Mouse (Mus musculus): ENCODE measurements around the gene Ptprj.

Ptprj gene

DNA sequence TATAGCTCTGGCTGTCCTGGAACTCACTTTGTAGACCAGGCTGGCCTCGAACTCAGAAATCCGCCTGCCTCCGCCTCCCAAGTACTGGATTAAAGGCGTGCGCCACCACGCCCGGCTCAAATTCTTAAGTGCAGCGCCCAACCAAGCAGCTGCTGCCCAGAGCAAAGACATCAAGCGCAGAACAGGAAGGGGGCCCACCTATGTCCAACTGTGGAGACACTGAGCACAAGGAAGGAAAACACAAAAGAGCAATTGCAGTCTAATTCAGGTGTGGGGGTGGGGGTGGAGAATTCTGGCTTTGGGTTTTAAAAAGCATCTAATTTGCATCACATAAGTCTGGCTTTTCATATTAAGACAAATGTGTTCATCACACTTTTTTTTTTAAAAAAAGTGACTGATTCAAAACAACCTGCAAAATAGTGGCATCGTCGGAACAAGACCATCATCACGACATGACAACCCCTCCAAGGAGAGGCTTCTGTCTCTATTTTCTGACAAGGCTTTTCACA lies 20.7 kb downstream of the Ptprj start:
- DNase-seq (ENCODE audit: low spot score in 2 of 2): no peak

DNA sequence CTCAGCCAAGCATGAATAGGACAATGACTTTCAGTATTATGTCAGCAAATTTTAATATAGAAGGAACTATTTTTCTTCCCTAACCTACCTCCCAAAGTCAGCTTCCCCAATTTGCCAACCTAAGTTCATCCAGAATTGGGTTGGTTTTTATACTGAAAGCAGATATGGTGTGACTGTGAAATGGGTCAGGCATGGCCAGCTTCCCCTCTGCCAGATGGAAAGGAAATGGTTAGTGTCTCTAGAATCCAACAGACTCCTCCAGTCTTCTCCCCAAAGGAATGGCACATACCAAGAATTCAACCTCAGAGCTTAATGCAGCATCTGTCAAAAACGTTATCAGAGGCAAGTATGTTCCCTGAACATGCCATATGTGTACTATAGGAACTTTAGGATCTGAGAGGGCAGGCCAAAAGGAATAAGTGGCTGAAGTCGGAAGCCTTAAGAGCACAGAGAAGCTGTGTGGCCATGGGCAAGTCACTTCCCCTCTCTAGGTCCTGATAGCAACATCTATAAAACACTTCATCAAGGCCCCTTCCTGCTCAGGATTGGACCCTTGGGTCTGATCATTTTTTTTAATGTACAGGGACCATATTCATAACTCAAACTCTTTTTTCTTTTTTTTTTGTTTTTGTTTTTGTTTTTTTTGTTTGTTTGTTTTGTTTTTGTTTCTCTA lies 21.3 kb downstream of the Ptprj start:
- DNase-seq (ENCODE audit: low spot score in 2 of 2): no peak

- DNase-seq (ENCODE audit: low spot score in 2 of 2): no peak
Measured at GRCm38 (mm10) chr2:90558361-90558760, 22.1 kb downstream of the Ptprj start.

- no peak for DNase-seq (ENCODE audit: low spot score in 2 of 2)
Measured at GRCm38 (mm10) chr2:90557913-90558312, 22.5 kb downstream of the Ptprj start.

- no peak for DNase-seq (ENCODE audit: low spot score in 2 of 2)
Measured at GRCm38 (mm10) chr2:90555744-90556143, 24.7 kb downstream of the Ptprj start.

DNA sequence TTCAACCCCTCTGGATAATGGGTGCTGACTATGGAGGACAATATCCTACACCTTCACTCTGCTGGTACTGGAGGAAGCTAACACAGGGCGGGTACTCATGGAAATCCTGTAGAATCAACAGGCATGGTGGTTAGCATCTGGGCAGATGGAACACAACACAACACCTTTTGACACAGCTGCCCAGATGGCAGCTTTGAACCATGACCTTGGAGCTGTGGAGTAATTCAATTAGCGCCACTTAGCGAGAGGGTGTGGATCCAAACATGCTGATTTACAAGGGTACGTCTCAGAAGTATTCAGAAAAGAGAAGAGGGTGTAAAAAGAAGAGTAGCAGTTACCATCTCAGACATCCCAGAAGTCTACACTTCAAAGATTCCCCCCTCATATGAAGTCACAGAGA lies 25.6 kb downstream of the Ptprj start:
- no peak for DNase-seq (ENCODE audit: low spot score in 2 of 2)

DNA sequence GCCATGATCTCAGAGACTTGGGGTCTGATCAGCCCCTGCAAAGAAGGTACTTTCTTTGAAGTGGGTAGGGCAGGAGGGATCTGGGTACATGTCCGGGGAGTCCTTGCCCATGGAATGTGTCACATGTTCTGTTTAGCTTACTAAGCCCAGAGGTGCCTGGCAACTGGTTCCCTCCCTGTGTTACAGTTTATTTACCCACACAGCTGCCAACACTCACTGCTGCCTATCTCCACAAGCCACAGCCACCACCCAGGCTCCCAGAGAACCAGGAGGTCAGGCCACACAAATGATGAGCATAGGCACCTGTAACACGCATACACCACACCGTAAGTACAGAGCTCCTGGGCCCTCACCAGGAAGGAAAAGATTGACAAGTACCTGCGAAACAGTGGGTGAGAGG lies 26.6 kb downstream of the Ptprj start:
- DNase-seq (ENCODE audit: low spot score in 2 of 2): no peak

DNA sequence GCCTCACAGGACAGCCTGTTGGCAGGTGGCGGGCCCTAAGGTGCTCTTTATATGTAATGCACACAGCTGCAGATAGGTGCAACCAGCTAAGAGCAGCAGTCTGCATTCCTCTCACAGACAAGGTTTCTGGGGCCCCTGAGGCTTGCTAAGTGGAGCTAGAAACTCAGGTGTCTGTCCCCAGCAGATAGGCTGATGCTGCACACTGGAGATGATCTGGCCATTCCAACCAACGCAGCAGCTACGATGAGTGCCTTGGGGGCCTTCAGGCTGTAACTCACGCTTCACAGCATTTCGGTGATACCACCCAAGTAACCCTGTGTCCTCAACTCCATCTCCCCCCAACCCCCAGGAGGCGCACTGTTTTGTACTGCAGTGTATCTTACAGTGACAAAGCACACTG lies 29.8 kb downstream of the Ptprj start:
- DNase-seq (ENCODE audit: low spot score in 2 of 2): no peak

DNA sequence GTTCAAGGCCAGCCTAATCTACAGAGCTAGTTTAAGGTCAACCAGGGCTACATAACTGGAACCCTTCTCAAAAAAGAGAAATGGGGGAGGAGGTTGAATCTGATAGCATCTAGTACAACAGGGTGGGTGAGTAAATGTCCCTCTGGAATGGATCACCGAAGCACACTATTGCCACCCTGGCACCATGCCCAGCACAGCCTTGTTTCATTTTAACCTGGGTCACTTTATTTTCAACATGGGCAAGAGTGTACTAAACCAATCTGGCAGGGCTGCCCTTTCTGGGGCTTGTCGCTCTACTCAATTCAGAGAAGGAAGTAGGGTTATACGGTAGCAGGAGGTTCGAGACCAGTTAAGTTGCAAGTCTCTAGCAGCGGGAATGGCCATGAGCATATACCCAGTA lies 31.9 kb downstream of the Ptprj start:
- DNase-seq (ENCODE audit: low spot score in 2 of 2): no peak

DNA sequence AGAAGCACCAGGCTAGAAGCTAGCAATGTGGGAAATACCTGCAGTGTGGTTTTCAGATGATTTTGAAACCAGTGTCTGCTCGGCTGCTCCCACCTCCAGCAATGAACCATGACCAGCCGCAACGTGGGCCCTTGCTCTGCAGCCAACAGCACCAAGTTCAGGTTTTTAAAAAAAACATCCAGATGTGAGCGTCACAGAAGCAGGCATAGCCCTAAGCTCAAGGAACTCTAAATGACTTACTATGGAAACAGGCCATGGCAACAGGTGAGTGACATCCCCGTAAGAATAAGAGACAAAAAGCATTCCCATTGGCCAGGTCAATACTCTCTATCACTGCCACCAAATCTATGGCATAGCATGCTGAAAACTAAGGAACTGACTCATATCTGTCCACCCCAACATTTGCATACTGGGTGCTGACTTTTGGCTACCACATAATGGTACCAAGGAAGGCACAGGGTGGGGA lies 33.3 kb downstream of the Ptprj start:
- DNase-seq (ENCODE audit: low spot score in 2 of 2): peak in 1 of 2 experiments; percentile 33

- DNase-seq (ENCODE audit: low spot score in 2 of 2): no peak
Measured at GRCm38 (mm10) chr2:90545261-90545660, 35.2 kb downstream of the Ptprj start.

GRCm38 (mm10) chr2:90543989-90544388 lies 36.5 kb downstream of the Ptprj start:
- DNase-seq (ENCODE audit: low spot score in 2 of 2): no peak

GRCm38 (mm10) chr2:90543106-90543702 lies 37.2 kb downstream of the Ptprj start:
- DNase-seq (ENCODE audit: low spot score in 2 of 2): no peak

DNA sequence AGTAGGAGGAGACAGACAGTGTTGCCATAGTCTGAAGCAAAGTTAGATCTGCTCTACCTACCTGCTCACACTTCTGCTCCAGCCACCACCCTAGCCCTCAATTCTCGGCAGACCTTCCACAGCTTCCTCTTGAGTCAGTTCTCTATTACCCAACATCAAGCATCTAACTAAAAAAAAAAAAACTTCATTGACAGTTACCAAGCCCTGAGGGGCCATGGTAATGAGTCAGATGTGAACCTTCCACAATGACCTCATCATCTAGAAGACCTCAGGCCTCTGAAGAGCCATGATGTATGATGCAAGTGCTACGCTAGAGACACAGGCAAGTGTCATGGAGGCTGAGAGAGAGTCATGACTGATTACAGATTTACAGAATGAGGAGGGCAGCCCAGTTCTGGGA lies 37.8 kb downstream of the Ptprj start:
- DNase-seq (ENCODE audit: low spot score in 2 of 2): peak; percentile 11 to 41

DNA sequence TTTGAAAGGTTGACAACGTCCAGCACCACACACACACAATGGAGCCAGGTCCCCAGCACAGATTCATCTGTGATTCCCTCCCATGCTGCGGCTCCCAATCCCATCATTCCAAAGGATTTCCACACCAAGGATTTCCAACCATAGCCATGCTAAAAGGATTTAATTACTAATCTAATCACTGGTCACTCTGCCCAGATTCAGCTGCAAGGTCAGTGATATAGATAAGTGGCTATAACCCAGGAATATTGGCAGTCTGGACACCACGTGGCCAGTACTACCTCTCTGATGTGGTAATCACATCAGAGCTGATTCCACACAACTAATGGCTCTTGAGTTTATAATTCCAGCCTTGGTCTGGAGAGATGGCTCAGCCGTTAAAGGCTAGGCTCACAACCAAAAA lies 41.2 kb downstream of the Ptprj start:
- DNase-seq (ENCODE audit: low spot score in 2 of 2): no peak

GRCm38 (mm10) chr2:90537244-90537643 lies 43.2 kb downstream of the Ptprj start:
- no peak for DNase-seq (ENCODE audit: low spot score in 2 of 2)

DNA sequence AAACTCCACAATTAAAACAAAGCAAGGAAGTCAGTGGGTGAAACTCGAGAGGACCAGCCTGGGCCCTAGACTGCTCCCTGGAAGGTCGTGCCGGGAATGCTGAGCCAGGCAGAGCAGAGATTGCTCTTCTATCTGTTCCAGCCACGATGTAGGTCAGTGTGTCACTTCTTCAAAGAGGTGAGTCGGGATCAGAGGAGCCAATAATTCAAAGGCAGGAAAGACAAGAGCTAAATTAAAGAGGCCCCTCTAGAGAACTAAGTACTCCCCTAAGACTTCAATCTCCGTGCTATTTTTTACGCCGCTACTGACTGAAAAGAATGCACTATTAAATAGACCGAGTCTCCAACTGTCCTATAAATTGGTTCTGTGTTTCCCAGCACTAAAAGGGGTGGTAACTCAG lies 43.9 kb downstream of the Ptprj start:
- DNase-seq (ENCODE audit: low spot score in 2 of 2): no peak

DNA sequence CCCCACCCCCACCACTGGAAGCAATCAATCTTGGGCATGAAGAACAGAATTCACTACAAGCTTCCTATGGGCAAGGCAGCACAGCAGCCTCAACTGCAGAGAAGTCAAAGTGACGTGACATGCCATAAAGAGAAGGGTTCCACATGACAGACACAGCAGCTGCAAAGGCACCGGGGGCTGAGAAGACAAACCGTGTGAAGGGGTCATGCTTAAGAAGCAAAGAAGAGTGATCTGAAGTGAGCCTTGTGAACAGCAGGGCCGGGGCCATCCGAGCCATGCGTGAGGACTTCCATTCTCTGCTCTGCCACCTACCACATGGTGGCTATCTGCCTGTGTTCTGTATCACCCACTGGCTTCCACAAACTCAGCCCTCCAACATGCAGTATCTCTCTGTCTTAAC lies 45.7 kb downstream of the Ptprj start:
- DNase-seq (ENCODE audit: low spot score in 2 of 2): peak in 1 of 2 experiments; percentile 22

GRCm38 (mm10) chr2:90533944-90534343 lies 46.5 kb downstream of the Ptprj start:
- DNase-seq (ENCODE audit: low spot score in 2 of 2): no peak

DNA sequence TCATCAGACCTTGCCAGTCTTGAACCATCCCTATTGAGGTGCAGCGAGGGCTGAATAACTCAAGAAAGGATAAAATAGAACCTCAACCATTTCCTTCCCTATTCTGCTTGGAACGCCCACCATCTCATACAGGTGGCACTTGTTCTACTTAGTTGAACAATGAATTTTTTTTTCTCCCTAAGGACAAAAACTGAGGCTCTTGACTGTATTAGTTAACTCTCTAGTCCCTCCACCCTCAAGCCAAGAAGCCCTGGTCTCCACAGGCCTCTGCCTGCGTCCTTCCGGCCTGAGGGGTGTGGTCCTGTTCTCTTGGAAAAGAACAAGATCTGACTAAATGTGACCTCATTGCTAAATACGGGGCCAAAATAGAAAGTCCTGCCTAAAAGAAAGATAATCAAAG lies 48.4 kb downstream of the Ptprj start:
- DNase-seq (ENCODE audit: low spot score in 2 of 2): peak in 1 of 2 experiments; percentile 19

GRCm38 (mm10) chr2:90528107-90528506 lies 52.3 kb downstream of the Ptprj start:
- no peak for DNase-seq (ENCODE audit: low spot score in 2 of 2)

GRCm38 (mm10) chr2:90526971-90527370 lies 53.5 kb downstream of the Ptprj start:
- DNase-seq (ENCODE audit: low spot score in 2 of 2): no peak

GRCm38 (mm10) chr2:90526564-90526963 lies 53.9 kb downstream of the Ptprj start:
- no peak for DNase-seq (ENCODE audit: low spot score in 2 of 2)

Measured in natural killer cell, adult 2 months (primary cell).